Mouse (Mus musculus): ENCODE measurements around the gene Bhlhe41. TPM values are rescaled to one million over a fixed set of nuclear protein-coding genes. Genes with fewer than 3 reads are reported as not detected.

Bhlhe41 gene
- polyA plus RNA-seq, 1 experiment from 2014 or later = 4.2 TPM

- 0 out of 2 replicates have a peak, but pooled peaks cover 4% of the 10 kb centered on the region for H3K4me1 ChIP-seq
- no peak overlapping the region for H3K4me2 ChIP-seq (replicated peaks)
- H3K9me3 ChIP-seq (replicated peaks) = no peaks in the 10 kb centered on the region
- H3K36me3 ChIP-seq = no peaks in the 10 kb centered on the region
- H3K9ac ChIP-seq = no peak overlapping the region
- WGBS = 93% methylated on average over 20 of the region's 20 CpGs
- ATAC-seq (ENCODE audit: insufficient number of reproducible peaks, low FRiP score, low TSS enrichment, low read depth) = no peak
- no peaks in the 10 kb centered on the region for H3K27me3 ChIP-seq
- no peak overlapping the region for H3K27ac ChIP-seq (replicated peaks)
- no peak overlapping the region for H3K4me3 ChIP-seq (replicated peaks)
These were observed 27.3 kb upstream of the Bhlhe41 start for GRCm38 (mm10) chr6:145892381-145893265.

- no peak overlapping the region for H3K27ac ChIP-seq (replicated peaks)
- no peak overlapping the region for H3K4me2 ChIP-seq (replicated peaks)
- H3K4me1 ChIP-seq = 0 out of 2 replicates have a peak, but pooled peaks cover 4% of the 10 kb centered on the region
- WGBS = 55% methylated on average over 11 of the region's 11 CpGs
- H3K9ac ChIP-seq = no peak overlapping the region
- ATAC-seq (ENCODE audit: insufficient number of reproducible peaks, low FRiP score, low TSS enrichment, low read depth) = no peak
- H3K4me3 ChIP-seq (replicated peaks) = no peak overlapping the region
- H3K9me3 ChIP-seq (replicated peaks) = no peaks in the 10 kb centered on the region
- H3K27me3 ChIP-seq = no peaks in the 10 kb centered on the region
- no peaks in the 10 kb centered on the region for H3K36me3 ChIP-seq
These were observed 26.6 kb upstream of the Bhlhe41 start for GRCm38 (mm10) chr6:145891951-145892350.

GRCm38 (mm10) chr6:145887719-145888118 is 22.4 kb upstream of the Bhlhe41 start:
- no peak overlapping the region for H3K27ac ChIP-seq (replicated peaks)
- no peaks in the 10 kb centered on the region for H3K9me3 ChIP-seq (replicated peaks)
- 79% methylated on average over 6 of the region's 6 CpGs for WGBS
- no peak overlapping the region for H3K4me2 ChIP-seq (replicated peaks)
- H3K36me3 ChIP-seq = no peaks in the 10 kb centered on the region
- ATAC-seq (ENCODE audit: insufficient number of reproducible peaks, low FRiP score, low TSS enrichment, low read depth) = no peak
- H3K4me1 ChIP-seq = 0 out of 2 replicates have a peak, but pooled peaks cover 4% of the 10 kb centered on the region
- no peaks in the 10 kb centered on the region for H3K27me3 ChIP-seq
- H3K9ac ChIP-seq = no peak overlapping the region
- no peak overlapping the region for H3K4me3 ChIP-seq (replicated peaks)

- ATAC-seq (ENCODE audit: insufficient number of reproducible peaks, low FRiP score, low TSS enrichment, low read depth) = no peak
- H3K27me3 ChIP-seq = no peaks in the 10 kb centered on the region
- WGBS = 55% methylated on average over 8 of the region's 8 CpGs
- H3K4me1 ChIP-seq = no peaks in the 10 kb centered on the region
- H3K9me3 ChIP-seq (replicated peaks) = no peaks in the 10 kb centered on the region
- H3K27ac ChIP-seq (replicated peaks) = no peak overlapping the region
- no peaks in the 10 kb centered on the region for H3K36me3 ChIP-seq
- no peak overlapping the region for H3K4me2 ChIP-seq (replicated peaks)
- no peak overlapping the region for H3K9ac ChIP-seq
- no peak overlapping the region for H3K4me3 ChIP-seq (replicated peaks)
These were observed 20.9 kb upstream of the Bhlhe41 start for GRCm38 (mm10) chr6:145886277-145886676.

- H3K27me3 ChIP-seq = no peaks in the 10 kb centered on the region
- H3K27ac ChIP-seq (replicated peaks) = no peak overlapping the region
- no peak overlapping the region for H3K9ac ChIP-seq
- H3K36me3 ChIP-seq = no peaks in the 10 kb centered on the region
- WGBS = 80% methylated on average over 4 of the region's 4 CpGs
- no peak overlapping the region for H3K4me3 ChIP-seq (replicated peaks)
- H3K4me1 ChIP-seq = no peaks in the 10 kb centered on the region
- H3K9me3 ChIP-seq (replicated peaks) = no peaks in the 10 kb centered on the region
- no peak overlapping the region for H3K4me2 ChIP-seq (replicated peaks)
- ATAC-seq (ENCODE audit: insufficient number of reproducible peaks, low FRiP score, low TSS enrichment, low read depth) = no peak
These were observed 19.7 kb upstream of the Bhlhe41 start for GRCm38 (mm10) chr6:145885069-145885468.

GRCm38 (mm10) chr6:145883668-145884067 is 18.3 kb upstream of the Bhlhe41 start:
- Histone ChIP-seq H3K36me3 (no peaks in the 10 kb centered on the region), H3K9me3 (replicated peaks) (no peaks in the 10 kb centered on the region), H3K27me3 (no peaks in the 10 kb centered on the region), H3K9ac (no peak overlapping the region), H3K4me2 (replicated peaks) (no peak overlapping the region), H3K4me3 (replicated peaks) (no peak overlapping the region), H3K27ac (replicated peaks) (no peak overlapping the region), H3K4me1 (no peaks in the 10 kb centered on the region)
- WGBS = 79% methylated on average over 4 of the region's 4 CpGs
- no peak for ATAC-seq (ENCODE audit: insufficient number of reproducible peaks, low FRiP score, low TSS enrichment, low read depth)

GRCm38 (mm10) chr6:145883010-145883409 is 17.7 kb upstream of the Bhlhe41 start:
- ATAC-seq (ENCODE audit: insufficient number of reproducible peaks, low FRiP score, low TSS enrichment, low read depth) = no peak
- no peak overlapping the region for H3K27ac ChIP-seq (replicated peaks)
- H3K36me3 ChIP-seq = no peaks in the 10 kb centered on the region
- H3K9me3 ChIP-seq (replicated peaks) = no peaks in the 10 kb centered on the region
- H3K4me3 ChIP-seq (replicated peaks) = no peak overlapping the region
- no peak overlapping the region for H3K4me2 ChIP-seq (replicated peaks)
- no peaks in the 10 kb centered on the region for H3K27me3 ChIP-seq
- 65% methylated on average over 1 of the region's 1 CpGs for whole genome bisulfite sequencing
- H3K9ac ChIP-seq = no peak overlapping the region
- H3K4me1 ChIP-seq = no peaks in the 10 kb centered on the region

GRCm38 (mm10) chr6:145880609-145881008 is 15.3 kb upstream of the Bhlhe41 start:
- no peak for ATAC-seq (ENCODE audit: insufficient number of reproducible peaks, low FRiP score, low TSS enrichment, low read depth)
- WGBS = 79% methylated on average over 5 of the region's 5 CpGs
- Histone ChIP-seq H3K4me1 (no peaks in the 10 kb centered on the region), H3K9me3 (replicated peaks) (no peaks in the 10 kb centered on the region), H3K27ac (replicated peaks) (no peak overlapping the region), H3K27me3 (no peaks in the 10 kb centered on the region), H3K36me3 (no peaks in the 10 kb centered on the region), H3K4me3 (replicated peaks) (no peak overlapping the region), H3K9ac (no peak overlapping the region), H3K4me2 (replicated peaks) (no peak overlapping the region)

- H3K4me3 ChIP-seq (replicated peaks) = no peak overlapping the region
- ATAC-seq (ENCODE audit: insufficient number of reproducible peaks, low FRiP score, low TSS enrichment, low read depth) = no peak
- H3K9ac ChIP-seq = no peak overlapping the region
- no peak overlapping the region for H3K27ac ChIP-seq (replicated peaks)
- H3K9me3 ChIP-seq (replicated peaks) = no peaks in the 10 kb centered on the region
- no peaks in the 10 kb centered on the region for H3K27me3 ChIP-seq
- no peaks in the 10 kb centered on the region for H3K4me1 ChIP-seq
- 70% methylated on average over 9 of the region's 9 CpGs for WGBS
- H3K36me3 ChIP-seq = no peaks in the 10 kb centered on the region
- H3K4me2 ChIP-seq (replicated peaks) = no peak overlapping the region
These were observed 11.8 kb upstream of the Bhlhe41 start for GRCm38 (mm10) chr6:145876986-145877735.

GRCm38 (mm10) chr6:145873354-145873753 is 8.0 kb upstream of the Bhlhe41 start:
- 80% methylated on average over 8 of the region's 8 CpGs for WGBS
- Histone ChIP-seq H3K27me3 (no peaks in the 10 kb centered on the region), H3K9me3 (replicated peaks) (no peaks in the 10 kb centered on the region), H3K4me2 (replicated peaks) (no peak overlapping the region), H3K36me3 (no peaks in the 10 kb centered on the region), H3K4me3 (replicated peaks) (no peak overlapping the region), H3K4me1 (no peaks in the 10 kb centered on the region), H3K9ac (no peak overlapping the region), H3K27ac (replicated peaks) (no peak overlapping the region)
- ATAC-seq (ENCODE audit: insufficient number of reproducible peaks, low FRiP score, low TSS enrichment, low read depth) = no peak

- Histone ChIP-seq H3K4me2 (replicated peaks) (no peak overlapping the region), H3K9ac (no peak overlapping the region), H3K27me3 (0 out of 2 replicates have a peak, but pooled peaks cover 10% of the 10 kb centered on the region), H3K4me3 (replicated peaks) (no peak overlapping the region), H3K27ac (replicated peaks) (no peak overlapping the region), H3K9me3 (replicated peaks) (no peaks in the 10 kb centered on the region), H3K36me3 (no peaks in the 10 kb centered on the region), H3K4me1 (no peaks in the 10 kb centered on the region)
- no peak for ATAC-seq (ENCODE audit: insufficient number of reproducible peaks, low FRiP score, low TSS enrichment, low read depth)
- WGBS = 80% methylated on average over 7 of the region's 7 CpGs
These were observed 6.7 kb upstream of the Bhlhe41 start for GRCm38 (mm10) chr6:145872010-145872409.

All from embryonic facial prominence, embryonic 15.5 days (tissue).